Mouse (Mus musculus) macrophage (primary cell): Measurements from ENCODE around the gene Fam89b. TPM values are rescaled to one million over a fixed set of nuclear protein-coding genes. Genes with fewer than 3 reads are reported as not detected.
"Not testable (repeated sequence)": the region's sequence is repeated elsewhere in the genome, so short reads cannot be mapped to it uniquely, and the experiment has no call there.

Experiments
- H3K27ac ChIP-seq: fragments of 350-480 bp; formaldehyde crosslinking; 2 replicates; pipeline ENCODE4 v1.9.0; 2021
- H3K36me3 ChIP-seq: fragments of 350-480 bp; formaldehyde crosslinking; 2 replicates; pipeline ENCODE4 v1.9.0; 2021; ENCODE audit errors: inconsistent target
- H3K4me3 ChIP-seq: fragments of 350-480 bp; formaldehyde crosslinking; 2 replicates; pipeline ENCODE4 v1.9.0; 2021; ENCODE audit errors: inconsistent target
- H3K79me2 ChIP-seq: fragments of 350-480 bp; formaldehyde crosslinking; 2 replicates; pipeline ENCODE4 v1.9.0; 2021; ENCODE audit errors: inconsistent target
- WGBS: methylation state at CpG from one replicate; pipeline ENCODE4 v1.1.7; 2026; ENCODE audit warnings: inconsistent platforms; ENCODE audit not compliant: missing documents; 5-methylcytosine and 5-hydroxymethylcytosine counted together
- polyA plus RNA-seq: library from polyadenylated mRNA; stranded (reverse); fragments of 250-400 nt; gene quantifications from 3 replicates; pipeline ENCODE4 v1.2.4, GENCODE M21; 2018; ENCODE audit warnings: inconsistent platforms

Fam89b gene
- polyA plus RNA-seq, 1 experiment from 2014 or later = 73.7 TPM

- peak within 1 kb of the TSS; percentile 96 for H3K27ac ChIP-seq
These were observed 41.0 kb downstream of the Fam89b start, which contains the start of the genes Map3k11 and Pcnx3 for GRCm38 (mm10) chr19:5688200-5689087. Gene Map3k11, plus strand, starts transcription at chr19:5688742. Gene Pcnx3, minus strand, starts transcription at chr19:5688908.

GRCm38 (mm10) chr19:5687738-5688137 is 41.7 kb downstream of the Fam89b start:
- Histone ChIP-seq H3K36me3 (peaks cover 32% of the 10 kb centered on the region), H3K79me2 (peaks cover 55% of the 10 kb centered on the region), H3K4me3 (peak overlapping the region; percentile 76; the same call in 1 of the 2 replicates), H3K27ac (no peak overlapping the region)
- WGBS = 42% methylated on average over 9 of the region's 9 CpGs

More at GRCm38 (mm10) chr19:5688200-5689087, 41.0 kb downstream of the Fam89b start, which contains the start of the genes Map3k11 and Pcnx3:
- WGBS = 0% methylated on average over 69 of the region's 69 CpGs
- H3K36me3 ChIP-seq = peaks cover 25% of the 10 kb centered on the region
- H3K79me2 ChIP-seq = peaks cover 62% of the 10 kb centered on the region
- H3K4me3 ChIP-seq = peak within 1 kb of the TSS; percentile 76

- WGBS = 95% methylated on average over 8 of the region's 12 CpGs
- H3K27ac ChIP-seq, H3K4me3 ChIP-seq: not testable (repeated sequence)
- Histone ChIP-seq H3K79me2 (peaks cover 47% of the 10 kb centered on the region), H3K36me3 (peaks cover 38% of the 10 kb centered on the region)
These were observed 42.5 kb downstream of the Fam89b start for GRCm38 (mm10) chr19:5686954-5687353.

- 95% methylated on average over 8 of the region's 13 CpGs for WGBS
- Histone ChIP-seq H3K36me3 (peaks cover 43% of the 10 kb centered on the region), H3K79me2 (peaks cover 42% of the 10 kb centered on the region), H3K4me3 (no peak overlapping the region), H3K27ac (no peak overlapping the region)
These were observed 43.0 kb downstream of the Fam89b start for GRCm38 (mm10) chr19:5686437-5686836.

- Histone ChIP-seq H3K4me3 (no peak overlapping the region), H3K36me3 (peaks cover 49% of the 10 kb centered on the region)
These were observed 43.6 kb downstream of the Fam89b start for GRCm38 (mm10) chr19:5685861-5686260.

GRCm38 (mm10) chr19:5685431-5685830 is 44.0 kb downstream of the Fam89b start:
- WGBS = 94% methylated on average over 19 of the region's 19 CpGs
- Histone ChIP-seq H3K79me2 (peaks cover 32% of the 10 kb centered on the region), H3K27ac (no peak overlapping the region), H3K36me3 (peaks cover 53% of the 10 kb centered on the region), H3K4me3 (no peak overlapping the region)

More at GRCm38 (mm10) chr19:5685861-5686260, 43.6 kb downstream of the Fam89b start:
- WGBS = 94% methylated on average over 11 of the region's 11 CpGs
- H3K79me2 ChIP-seq = peaks cover 36% of the 10 kb centered on the region
- no peak overlapping the region for H3K27ac ChIP-seq

GRCm38 (mm10) chr19:5684985-5685384 is 44.5 kb downstream of the Fam89b start:
- 94% methylated on average over 12 of the region's 13 CpGs for WGBS
- Histone ChIP-seq H3K4me3 (no peak overlapping the region), H3K36me3 (peaks cover 57% of the 10 kb centered on the region), H3K79me2 (peaks cover 27% of the 10 kb centered on the region), H3K27ac (no peak overlapping the region)

- Histone ChIP-seq H3K79me2 (peaks cover 23% of the 10 kb centered on the region; the same call in 1 of the 2 replicates), H3K36me3 (peaks cover 64% of the 10 kb centered on the region)
- WGBS = 96% methylated on average over 12 of the region's 12 CpGs
These were observed 45.2 kb downstream of the Fam89b start for GRCm38 (mm10) chr19:5684236-5684635.

GRCm38 (mm10) chr19:5680432-5680831 is 49.0 kb downstream of the Fam89b start:
- Histone ChIP-seq H3K4me3 (no peak overlapping the region), H3K36me3 (peaks cover 87% of the 10 kb centered on the region), H3K79me2 (peaks cover 3% of the 10 kb centered on the region; the same call in 1 of the 2 replicates), H3K27ac (no peak overlapping the region)
- 97% methylated on average over 4 of the region's 4 CpGs for WGBS

More at GRCm38 (mm10) chr19:5684236-5684635, 45.2 kb downstream of the Fam89b start:
- H3K27ac ChIP-seq = no peak overlapping the region
- no peak overlapping the region for H3K4me3 ChIP-seq

Other genes with a start within 250 kb of the Fam89b start
- gene Mus81, start 241.3 kb downstream of the Fam89b start, polyA plus RNA-seq = 6.4 to 14.5 TPM (median 10.8 TPM) in 3 replicates
- 1,230 to 2,008 TPM (median 1,377 TPM) in 3 replicates for gene Cfl1, start 239.2 kb downstream of the Fam89b start, polyA plus RNA-seq
- gene 1700020D05Rik, start 225.9 kb downstream of the Fam89b start, polyA plus RNA-seq = 0.34 to 1.6 TPM (median 0.91 TPM) in 3 replicates
- gene Snx32, start 219.1 kb downstream of the Fam89b start, polyA plus RNA-seq = 5.5 to 23.0 TPM (median 11.7 TPM) in 3 replicates
- 0.11 TPM in 1 of 3 replicates, not detected in the others for gene Ovol1, start 169.0 kb downstream of the Fam89b start, polyA plus RNA-seq
- 10.0 to 20.3 TPM (median 16.8 TPM) in 3 replicates for gene Ap5b1, start 161.6 kb downstream of the Fam89b start, polyA plus RNA-seq
- 11.6 to 23.4 TPM (median 21.6 TPM) in 3 replicates for gene Rnaseh2c, start 127.8 kb downstream of the Fam89b start, polyA plus RNA-seq
- 35.4 to 54.4 TPM (median 47.1 TPM) in 3 replicates for gene Kat5, start 119.4 kb downstream of the Fam89b start, polyA plus RNA-seq
- gene Rela, start 92.2 kb downstream of the Fam89b start, polyA plus RNA-seq = 48.3 to 268 TPM (median 62.4 TPM) in 3 replicates
- gene Sipa1, start 65.9 kb downstream of the Fam89b start, polyA plus RNA-seq = 29.5 to 49.9 TPM (median 44.1 TPM) in 3 replicates
- 29.4 to 53.8 TPM (median 31.8 TPM) in 3 replicates for gene Map3k11, start 40.9 kb downstream of the Fam89b start, polyA plus RNA-seq
- 16.4 to 37.7 TPM (median 26.8 TPM) in 3 replicates for gene Pcnx3, start 40.7 kb downstream of the Fam89b start, polyA plus RNA-seq
- gene Kcnk7, start 25.3 kb downstream of the Fam89b start, polyA plus RNA-seq = not detected in 3 replicates
- gene Ehbp1l1, start 3.3 kb downstream of the Fam89b start, polyA plus RNA-seq = 80.1 to 102 TPM (median 94.5 TPM) in 3 replicates
- gene Ltbp3, start 11.3 kb upstream of the Fam89b start, polyA plus RNA-seq = 14.8 to 16.9 TPM (median 15.5 TPM) in 3 replicates
- 46.2 to 54.8 TPM (median 52.4 TPM) in 3 replicates for gene Scyl1, start 41.8 kb upstream of the Fam89b start, polyA plus RNA-seq
- gene Frmd8, start 145.6 kb upstream of the Fam89b start, polyA plus RNA-seq = 8.1 to 26.2 TPM (median 19.8 TPM) in 3 replicates
- 44.6 to 74.8 TPM (median 53.2 TPM) in 3 replicates for gene Slc25a45, start 148.2 kb upstream of the Fam89b start, polyA plus RNA-seq
- gene Tigd3, start 164.5 kb upstream of the Fam89b start, polyA plus RNA-seq = 0.16 to 0.59 TPM (median 0.16 TPM) in 3 replicates
- gene Dpf2, start 183.4 kb upstream of the Fam89b start, polyA plus RNA-seq = 53.9 to 215 TPM (median 57.4 TPM) in 3 replicates
- 1.2 to 3.4 TPM (median 1.7 TPM) in 3 replicates for gene Cdc42ep2, start 195.2 kb upstream of the Fam89b start, polyA plus RNA-seq
- 14.2 to 24.9 TPM (median 20.1 TPM) in 3 replicates for gene Pola2, start 234.5 kb upstream of the Fam89b start, polyA plus RNA-seq